Mouse (Mus musculus): Measurements from ENCODE around the gene Ccne1. TPM values are rescaled to one million over a fixed set of nuclear protein-coding genes. Genes with fewer than 3 reads are reported as not detected.

Ccne1 gene
- total RNA-seq, 2 experiments from 2014 or later, result 20.3 to 32.4 TPM

- no peak for ATAC-seq (replicated peaks; ENCODE audit: poor library complexity)
Measured at GRCm38 (mm10) chr7:38059096-38059495, 48.2 kb downstream of the Ccne1 start.

- no peak for ATAC-seq (replicated peaks; ENCODE audit: poor library complexity)
Measured at GRCm38 (mm10) chr7:38055996-38056395, 51.3 kb downstream of the Ccne1 start.

GRCm38 (mm10) chr7:38054246-38054645, 53.1 kb downstream of the Ccne1 start:
- ATAC-seq (replicated peaks; ENCODE audit: poor library complexity), result no peak

Other genes with a start within 250 kb of the Ccne1 start
- 71.7 and 75.5 TPM in 2 replicates for gene Uri1, start 84.0 kb downstream of the Ccne1 start, total RNA-seq (2015)
- gene Uri1, start 84.0 kb downstream of the Ccne1 start, total RNA-seq (2017), result 55.9 and 62.8 TPM in 2 replicates
- 18.8 and 19.5 TPM in 2 replicates for gene 1600014C10Rik, start 75.7 kb upstream of the Ccne1 start, total RNA-seq (2015)
- 22.7 and 29.4 TPM in 2 replicates for gene 1600014C10Rik, start 75.7 kb upstream of the Ccne1 start, total RNA-seq (2017)
- 0.56 and 0.94 TPM in 2 replicates for gene Plekhf1, start 120.5 kb upstream of the Ccne1 start, total RNA-seq (2015)
- 0.46 and 1.1 TPM in 2 replicates for gene Plekhf1, start 120.5 kb upstream of the Ccne1 start, total RNA-seq (2017)
- 37.3 and 43.8 TPM in 2 replicates for gene Pop4, start 163.9 kb upstream of the Ccne1 start, total RNA-seq (2015)
- 42.7 and 45.3 TPM in 2 replicates for gene Pop4, start 163.9 kb upstream of the Ccne1 start, total RNA-seq (2017)

Data from megakaryocyte progenitor cell, adult 5-6 weeks (primary cell).